Mouse (Mus musculus) MEL (cell line): Measurements from ENCODE around the gene Emg1.

Experiments
- CHD1 ChIP-seq: IDR thresholded peaks from 2 replicates; pipeline ENCODE4 v1.6.1; 2012; ENCODE audit warnings: low read depth, mild to moderate bottlenecking, inconsistent platforms, low read length, improper control_type of control experiment
- MAFK ChIP-seq: IDR thresholded peaks from 2 replicates; pipeline ENCODE4 v1.6.1; 2011; ENCODE audit warnings: low read depth, mild to moderate bottlenecking, low read length, improper control_type of control experiment, borderline replicate concordance

- TF ChIP-seq MAFK = no peak
- no peak for TF ChIP-seq CHD1
Observed at GRCm38 (mm10) chr6:124739231-124739796, 27.3 kb upstream of the Emg1 start.
